Mouse (Mus musculus) midbrain, embryonic 16.5 days (tissue): ENCODE measurements around the gene Chd3. TPM values are rescaled to one million over a fixed set of nuclear protein-coding genes. Genes with fewer than 3 reads are reported as not detected.
A peak's percentile ranks its signal among the peaks of the same experiment; 100 is the strongest.

Source experiments
- ATAC-seq: fragments of 200-750 bp; cut with Nextera tagmentation; 2 replicates; pipeline ENCODE4 v1.8.0; 2017; ENCODE audit warnings: moderate TSS enrichment
- H3K27ac ChIP-seq: fragments of 300-500 bp; sonication (generic); 2 replicates; pipeline ENCODE4 v1.5.1; 2014; ENCODE audit warnings: mild to moderate bottlenecking, low read length, mixed read lengths
- H3K27me3 ChIP-seq: fragments of 300-500 bp; sonication (generic); 2 replicates; pipeline ENCODE4 v1.6.1; 2014; ENCODE audit warnings: low read depth, low read length, mixed read lengths; ENCODE audit not compliant: control insufficient read depth, insufficient read depth
- H3K36me3 ChIP-seq: fragments of 300-500 bp; sonication (generic); 2 replicates; pipeline ENCODE4 v1.6.1; 2014; ENCODE audit warnings: mild to moderate bottlenecking, low read length, moderate library complexity, mixed read lengths; ENCODE audit not compliant: control insufficient read depth, insufficient read depth
- H3K4me1 ChIP-seq: fragments of 300-500 bp; sonication (generic); 2 replicates; pipeline ENCODE4 v1.6.1; 2014; ENCODE audit warnings: mild to moderate bottlenecking, low read length, mixed read lengths; ENCODE audit not compliant: control insufficient read depth, insufficient read depth
- H3K4me2 ChIP-seq: fragments of 300-500 bp; sonication (generic); 2 replicates; pipeline ENCODE4 v1.6.1; 2014; ENCODE audit warnings: mild to moderate bottlenecking, low read length, mixed read lengths
- H3K4me3 ChIP-seq: fragments of 300-500 bp; sonication (generic); 2 replicates; pipeline ENCODE4 v1.5.1; 2014; ENCODE audit warnings: low read depth, mild to moderate bottlenecking, low read length, moderate library complexity, mixed read lengths
- H3K9ac ChIP-seq: fragments of 300-500 bp; sonication (generic); 2 replicates; pipeline ENCODE4 v1.6.1; 2014; ENCODE audit warnings: low read depth, low read length, mixed read lengths
- H3K9me3 ChIP-seq: fragments of 300-500 bp; sonication (generic); replicated peaks from 2 replicates; pipeline ENCODE4 v1.6.1; 2014; ENCODE audit warnings: mild to moderate bottlenecking, low read length, mixed read lengths; ENCODE audit not compliant: control insufficient read depth, poor library complexity, severe bottlenecking
- WGBS: fragments of 180-500 bp; shearing (Covaris S2); extraction: QIAGEN DNeasy Blood & Tissue Kit; methylation state at CpG from one replicate; pipeline ENCODE4 v1.1.7; 2014; 5-methylcytosine and 5-hydroxymethylcytosine counted together
- polyA plus RNA-seq: library from polyadenylated mRNA; unstranded; fragments of >200 nt; fragmentation: Nextera tagmentation; extraction: Ambion mirVana; gene quantifications from 2 replicates; pipeline ENCODE4 v1.2.1, GENCODE M21; 2015

The Chd3 gene
- polyA plus RNA-seq, 1 experiment from 2014 or later, result 86.1 TPM

DNA sequence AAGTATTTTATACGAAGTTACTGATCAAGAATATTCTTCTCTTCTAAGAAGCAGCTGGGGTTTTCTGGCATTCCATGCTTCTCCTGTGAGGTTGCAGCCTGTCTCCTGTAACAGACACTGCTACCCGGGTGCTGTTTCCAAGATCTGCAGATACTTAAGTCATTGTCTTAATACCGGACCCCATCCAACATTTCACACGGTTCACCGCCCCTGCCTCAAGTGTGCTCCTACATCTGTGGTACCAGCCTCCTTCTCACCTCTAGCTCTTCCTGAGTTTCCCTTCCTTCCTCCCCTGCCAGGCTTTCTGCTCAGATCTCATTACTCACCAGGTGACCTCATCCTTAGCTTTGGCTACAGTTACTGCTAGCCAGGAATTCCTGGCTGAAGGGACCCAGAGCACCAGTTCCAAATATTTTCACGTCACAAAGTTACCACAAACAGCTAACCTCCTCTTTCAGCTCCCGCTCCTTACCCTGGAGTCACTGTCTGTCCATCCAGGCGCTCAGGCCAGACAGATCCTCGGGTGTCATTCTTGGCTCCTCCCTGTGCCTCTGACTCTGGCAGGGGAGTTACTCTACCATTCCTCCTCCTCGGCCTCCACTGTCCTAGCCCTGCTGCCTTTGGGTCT is 13.4 kb upstream of the Chd3 start:
- H3K4me1 ChIP-seq, result no peaks in the 10 kb centered on the region
- no peaks in the 10 kb centered on the region for H3K9me3 ChIP-seq
- WGBS, result 70% methylated on average over 10 of the region's 10 CpGs
- no peak overlapping the region for H3K4me3 ChIP-seq
- no peak overlapping the region for H3K4me2 ChIP-seq
- H3K9ac ChIP-seq, result no peak overlapping the region
- no peak overlapping the region for H3K27ac ChIP-seq
- H3K36me3 ChIP-seq, result no peaks in the 10 kb centered on the region
- H3K27me3 ChIP-seq, result no peaks in the 10 kb centered on the region
- ATAC-seq, result no peak

DNA sequence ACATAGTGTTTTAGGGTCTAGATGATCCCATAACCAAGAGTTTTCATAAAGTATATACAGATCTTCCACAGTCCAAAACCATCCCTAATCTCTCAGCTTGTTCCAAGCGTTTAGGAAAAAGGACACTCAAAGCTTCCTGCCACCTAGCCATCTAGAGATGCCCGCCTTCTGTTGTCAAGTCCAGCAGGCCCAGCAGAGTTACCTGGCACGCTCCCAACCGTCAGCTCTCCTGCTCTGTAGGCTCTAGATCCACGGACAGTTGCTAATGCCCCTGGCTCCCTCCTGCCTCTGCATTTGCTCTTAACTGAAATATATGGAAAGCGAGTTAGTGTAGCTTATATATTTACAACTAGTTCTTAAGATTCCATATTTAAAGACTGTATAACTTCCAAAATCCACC is 12.2 kb upstream of the Chd3 start:
- H3K9ac ChIP-seq, result no peak overlapping the region
- no peaks in the 10 kb centered on the region for H3K9me3 ChIP-seq
- ATAC-seq, result no peak
- WGBS, result 80% methylated on average over 6 of the region's 6 CpGs
- H3K27me3 ChIP-seq, result no peaks in the 10 kb centered on the region
- no peak overlapping the region for H3K27ac ChIP-seq
- H3K4me3 ChIP-seq, result no peak overlapping the region
- H3K4me1 ChIP-seq, result no peaks in the 10 kb centered on the region
- H3K4me2 ChIP-seq, result no peak overlapping the region
- no peaks in the 10 kb centered on the region for H3K36me3 ChIP-seq

DNA sequence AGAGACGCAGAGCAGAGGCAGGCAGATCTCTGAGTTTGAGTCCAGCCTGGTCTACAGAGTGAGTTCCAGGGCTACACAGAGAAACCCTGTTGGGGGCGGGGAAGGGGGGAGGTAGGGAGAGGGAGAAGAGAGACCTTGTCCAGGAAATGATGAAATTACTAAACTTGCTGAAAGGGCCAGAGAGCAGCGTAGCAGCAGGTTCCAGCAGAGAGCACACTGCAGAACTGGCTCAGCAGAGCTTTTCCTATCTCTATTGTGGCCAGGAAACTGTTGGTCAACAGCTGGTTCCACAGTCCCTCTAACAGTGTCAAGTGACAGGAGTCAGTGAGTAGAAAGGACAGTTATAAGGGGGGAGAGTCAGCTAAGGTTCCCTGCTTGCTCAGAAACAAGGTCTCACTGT is 10.4 kb upstream of the Chd3 start:
- 88% methylated on average over 3 of the region's 3 CpGs for whole genome bisulfite sequencing
- no peaks in the 10 kb centered on the region for H3K27me3 ChIP-seq
- ATAC-seq, result no peak
- H3K27ac ChIP-seq, result no peak overlapping the region
- H3K4me1 ChIP-seq, result no peaks in the 10 kb centered on the region
- H3K4me2 ChIP-seq, result no peak overlapping the region
- no peaks in the 10 kb centered on the region for H3K36me3 ChIP-seq
- H3K9me3 ChIP-seq, result no peaks in the 10 kb centered on the region
- no peak overlapping the region for H3K9ac ChIP-seq
- H3K4me3 ChIP-seq, result no peak overlapping the region

DNA sequence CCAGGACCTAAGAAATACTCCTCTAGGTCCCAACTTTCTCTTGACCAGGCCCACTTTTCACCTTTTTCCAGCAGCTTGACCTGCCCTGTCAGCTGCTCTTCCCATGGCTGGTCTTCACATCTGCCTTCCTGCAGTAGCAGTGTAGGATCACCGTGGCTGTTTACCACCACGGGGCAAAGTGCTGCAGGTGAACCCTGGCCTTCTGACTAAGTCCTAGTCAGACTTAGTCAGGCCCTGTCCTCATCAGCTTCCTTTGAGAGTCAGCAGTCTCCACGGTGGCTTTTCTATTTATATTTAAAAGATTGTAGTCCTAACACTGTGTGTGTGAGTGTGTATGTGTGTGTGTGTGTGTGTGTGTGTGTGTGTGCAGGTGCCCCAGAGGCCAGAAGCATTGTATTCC is 8.6 kb upstream of the Chd3 start:
- 85% methylated on average over 3 of the region's 3 CpGs for WGBS
- no peak overlapping the region for H3K27ac ChIP-seq
- H3K27me3 ChIP-seq, result no peaks in the 10 kb centered on the region
- ATAC-seq, result no peak
- no peaks in the 10 kb centered on the region for H3K36me3 ChIP-seq
- no peak overlapping the region for H3K4me3 ChIP-seq
- no peaks in the 10 kb centered on the region for H3K4me1 ChIP-seq
- H3K9ac ChIP-seq, result no peak overlapping the region
- H3K9me3 ChIP-seq, result no peaks in the 10 kb centered on the region
- H3K4me2 ChIP-seq, result no peak overlapping the region

DNA sequence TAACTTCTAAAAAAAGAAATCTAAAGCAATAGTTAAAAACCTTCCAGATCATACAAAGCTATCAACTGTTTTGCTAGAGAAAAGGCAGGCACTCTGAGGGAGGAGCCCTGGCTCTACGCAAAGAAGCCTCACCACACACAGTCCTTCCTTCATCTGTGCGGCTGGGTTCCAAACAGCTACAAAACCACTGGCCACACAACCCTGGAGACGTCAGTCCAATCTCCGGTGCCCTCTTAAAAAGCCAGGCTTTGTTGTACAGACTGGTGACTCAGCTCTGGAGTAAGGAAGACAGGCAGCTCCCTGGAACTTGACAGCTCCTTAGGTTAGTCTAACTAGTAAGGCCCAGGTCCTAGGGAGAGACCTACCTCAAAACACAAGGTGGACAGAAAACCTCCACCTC is 6.4 kb upstream of the Chd3 start:
- H3K9ac ChIP-seq, result no peak overlapping the region
- H3K9me3 ChIP-seq, result no peaks in the 10 kb centered on the region
- WGBS, result 87% methylated on average over 4 of the region's 4 CpGs
- no peaks in the 10 kb centered on the region for H3K36me3 ChIP-seq
- no peak overlapping the region for H3K4me2 ChIP-seq
- no peak for ATAC-seq
- no peaks in the 10 kb centered on the region for H3K27me3 ChIP-seq
- H3K4me3 ChIP-seq, result no peak overlapping the region
- H3K4me1 ChIP-seq, result peaks cover 17% of the 10 kb centered on the region
- H3K27ac ChIP-seq, result no peak overlapping the region

DNA sequence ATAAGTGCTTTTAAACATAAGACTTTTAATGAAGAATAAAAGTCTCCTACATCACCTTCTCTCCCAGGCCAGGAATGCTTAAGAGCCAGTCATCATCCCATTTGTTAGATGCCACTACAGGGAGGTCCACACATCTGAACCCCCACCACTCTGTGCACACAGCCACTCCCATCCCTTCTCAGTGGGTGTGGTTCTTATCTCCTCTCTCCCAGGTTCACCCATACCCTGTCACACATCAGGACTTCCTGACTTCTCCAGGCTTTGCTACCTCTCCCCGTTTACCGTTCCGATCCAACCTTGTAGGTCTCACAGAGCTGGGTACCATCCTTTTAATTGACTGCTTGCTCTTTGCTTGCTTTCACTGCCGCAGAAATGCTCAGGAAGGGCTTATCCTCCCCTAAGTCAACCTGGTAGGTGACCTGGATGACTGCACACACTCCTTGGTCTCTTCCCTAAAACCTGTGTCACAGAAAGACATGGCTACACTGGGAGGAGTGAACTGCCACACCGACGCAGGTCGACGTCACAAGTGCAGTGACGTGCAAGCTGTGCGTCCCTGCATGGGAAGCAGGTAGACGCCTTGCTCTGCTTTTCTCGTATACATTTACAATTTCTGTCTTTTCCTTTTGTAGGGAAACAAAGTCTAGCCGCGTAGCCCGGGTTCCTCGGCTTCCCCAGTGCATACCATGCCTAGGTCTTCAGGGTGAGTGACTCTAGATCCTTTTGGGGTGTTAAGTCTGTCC is 4.2 kb upstream of the Chd3 start:
- H3K4me1 ChIP-seq, result peaks cover 19% of the 10 kb centered on the region

DNA sequence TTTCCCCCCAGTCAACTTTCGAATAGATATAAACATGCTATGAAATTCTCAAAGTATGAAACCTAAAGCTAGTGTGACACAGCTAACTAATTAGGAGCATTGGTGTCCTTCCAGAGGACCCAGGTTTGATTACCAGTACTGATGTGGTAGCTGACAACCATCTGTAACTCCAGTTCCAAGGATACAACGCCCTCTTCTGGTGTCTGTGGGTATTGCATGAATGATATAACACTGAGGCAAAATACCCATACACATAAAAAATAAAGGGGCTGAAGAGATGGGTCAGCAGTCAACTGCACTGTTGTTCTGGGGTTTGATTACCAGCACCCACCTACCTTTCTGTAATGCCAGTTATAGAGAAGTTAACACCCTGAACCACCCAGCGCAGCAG is 3.6 kb upstream of the Chd3 start:
- no peak for ATAC-seq
- no peak overlapping the region for H3K4me2 ChIP-seq
- H3K27ac ChIP-seq, result no peak overlapping the region
- H3K27me3 ChIP-seq, result no peaks in the 10 kb centered on the region
- no peaks in the 10 kb centered on the region for H3K9me3 ChIP-seq
- no peak overlapping the region for H3K9ac ChIP-seq
- WGBS, result 62% methylated on average over 3 of the region's 3 CpGs
- no peaks in the 10 kb centered on the region for H3K36me3 ChIP-seq
- H3K4me3 ChIP-seq, result no peak overlapping the region
- H3K4me1 ChIP-seq, result peaks cover 19% of the 10 kb centered on the region

More for the DNA sequence above, 4.2 kb upstream of the Chd3 start:
- H3K9me3 ChIP-seq, result no peaks in the 10 kb centered on the region
- no peak overlapping the region for H3K4me2 ChIP-seq
- 93% methylated on average over 16 of the region's 16 CpGs for WGBS
- H3K27ac ChIP-seq, result no peak overlapping the region
- no peak overlapping the region for H3K9ac ChIP-seq
- ATAC-seq, result no peak
- no peak overlapping the region for H3K4me3 ChIP-seq
- H3K27me3 ChIP-seq, result no peaks in the 10 kb centered on the region
- H3K36me3 ChIP-seq, result no peaks in the 10 kb centered on the region

DNA sequence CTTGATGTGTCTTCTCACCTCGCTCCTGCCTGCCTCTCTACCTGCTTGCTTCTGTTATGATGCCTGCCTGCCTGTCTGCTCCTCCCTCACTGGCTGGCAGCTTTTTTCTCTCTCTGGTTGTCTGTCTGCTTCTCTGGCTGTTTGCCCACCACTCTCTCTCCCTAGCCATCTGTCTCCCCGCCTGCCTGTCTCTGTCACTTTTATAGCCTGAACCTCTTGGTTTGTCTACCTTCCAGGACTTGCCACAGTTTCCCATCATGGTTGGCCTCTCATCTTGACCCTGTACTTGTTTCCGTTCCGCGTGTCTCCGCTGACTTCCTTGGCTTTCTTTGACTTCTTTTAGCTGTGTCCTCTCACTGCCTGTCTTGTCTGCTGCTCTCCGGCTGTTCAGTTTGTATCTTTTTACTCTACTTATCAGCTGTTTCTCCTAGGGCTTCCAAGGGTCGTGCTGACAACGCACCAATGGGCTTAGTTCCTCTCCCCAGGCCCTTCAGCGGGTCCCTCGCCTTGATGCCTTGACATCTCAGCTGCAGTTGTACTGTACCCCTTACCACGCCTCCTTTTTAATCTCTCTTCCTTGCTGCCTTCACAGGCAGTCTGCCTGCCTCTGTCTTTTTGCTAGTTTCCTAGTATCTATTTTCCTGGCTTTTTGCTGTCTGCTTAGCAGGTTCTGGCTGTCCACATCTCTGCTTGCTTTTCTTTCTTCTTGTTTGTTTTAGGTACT is 3.0 kb upstream of the Chd3 start:
- peaks cover 19% of the 10 kb centered on the region for H3K4me1 ChIP-seq
- no peaks in the 10 kb centered on the region for H3K27me3 ChIP-seq
- ATAC-seq, result no peak
- peak overlapping the region; percentile 77 for H3K27ac ChIP-seq
- no peaks in the 10 kb centered on the region for H3K9me3 ChIP-seq
- no peak overlapping the region for H3K4me3 ChIP-seq
- peak overlapping the region; percentile 39; the same call in 1 of the 2 replicates for H3K4me2 ChIP-seq
- 45% methylated on average over 12 of the region's 12 CpGs for WGBS
- no peak overlapping the region; the same call in 1 of the 2 replicates for H3K9ac ChIP-seq
- no peaks in the 10 kb centered on the region for H3K36me3 ChIP-seq

DNA sequence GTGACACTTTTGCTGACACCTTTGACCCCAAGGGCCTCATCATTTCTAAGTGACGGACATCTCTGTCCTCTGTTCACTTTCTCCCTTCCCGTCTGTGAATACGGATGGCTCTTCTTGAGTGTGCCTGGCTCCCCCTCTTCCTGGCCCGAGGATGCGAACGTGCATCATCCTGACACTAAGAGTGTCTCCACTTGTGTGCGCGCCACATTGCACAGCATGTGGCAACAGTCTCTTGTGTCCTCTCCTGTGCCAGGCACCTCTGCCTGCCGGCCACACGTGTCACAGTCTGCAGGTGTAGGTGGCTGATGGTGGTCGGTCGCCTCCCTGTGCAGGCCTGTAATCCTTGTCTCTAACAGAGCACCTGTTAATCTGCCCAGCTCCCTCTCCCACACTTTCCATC is 2.4 kb upstream of the Chd3 start:
- H3K27ac ChIP-seq, result peak overlapping the region; percentile 77
- no peak overlapping the region for H3K4me3 ChIP-seq
- WGBS, result 27% methylated on average over 12 of the region's 12 CpGs
- no peaks in the 10 kb centered on the region for H3K9me3 ChIP-seq
- H3K36me3 ChIP-seq, result no peaks in the 10 kb centered on the region
- H3K4me2 ChIP-seq, result peak overlapping the region; percentile 39
- peaks cover 19% of the 10 kb centered on the region for H3K4me1 ChIP-seq
- no peaks in the 10 kb centered on the region for H3K27me3 ChIP-seq
- no peak for ATAC-seq
- peak overlapping the region; percentile 36 for H3K9ac ChIP-seq
